Mouse (Mus musculus) brain, embryonic 18.5 days (tissue): ENCODE measurements around the gene Lrrc56.
"Not testable (repeated sequence)": the region's sequence is repeated elsewhere in the genome, so short reads cannot be mapped to it uniquely, and the experiment has no call there.

Experiments used
- DNase-seq: peaks from one replicate; pipeline ENCODE4 v3.0.0-alpha.2; 2012; ENCODE audit warnings: low read depth, low spot score

The Lrrc56 gene

GRCm38 (mm10) chr7:141216894-141217293 lies 22.9 kb downstream of the Lrrc56 start:
- DNase-seq, result no peak

GRCm38 (mm10) chr7:141217343-141218013 lies 23.5 kb downstream of the Lrrc56 start:
- DNase-seq, result no peak

GRCm38 (mm10) chr7:141218141-141218540 lies 24.2 kb downstream of the Lrrc56 start:
- no peak for DNase-seq

- DNase-seq, result no peak
Observed at GRCm38 (mm10) chr7:141218557-141219133, 24.7 kb downstream of the Lrrc56 start.

GRCm38 (mm10) chr7:141219558-141220099 lies 25.7 kb downstream of the Lrrc56 start:
- no peak for DNase-seq

- no peak for DNase-seq
Observed at GRCm38 (mm10) chr7:141220377-141220776, 26.4 kb downstream of the Lrrc56 start.

- peak; percentile 89 for DNase-seq
Observed at GRCm38 (mm10) chr7:141221249-141222125, 27.5 kb downstream of the Lrrc56 start.

- no peak for DNase-seq
Observed at GRCm38 (mm10) chr7:141222126-141222467, 28.1 kb downstream of the Lrrc56 start.

- no peak for DNase-seq
Observed at GRCm38 (mm10) chr7:141222696-141223215, 28.8 kb downstream of the Lrrc56 start.

GRCm38 (mm10) chr7:141226535-141226934 lies 32.6 kb downstream of the Lrrc56 start:
- no peak for DNase-seq

GRCm38 (mm10) chr7:141227796-141228195 lies 33.8 kb downstream of the Lrrc56 start:
- DNase-seq, result no peak

GRCm38 (mm10) chr7:141228279-141229067 lies 34.5 kb downstream of the Lrrc56 start, which contains the start of gene Phrf1:
Phrf1 (plus strand) TSS chr7:141228784.
- DNase-seq, result peak; percentile 75

- no peak for DNase-seq
Observed at GRCm38 (mm10) chr7:141229702-141230101, 35.7 kb downstream of the Lrrc56 start.

- no peak for DNase-seq
Observed at GRCm38 (mm10) chr7:141230570-141230969, 36.6 kb downstream of the Lrrc56 start.

GRCm38 (mm10) chr7:141231111-141231510 lies 37.2 kb downstream of the Lrrc56 start:
- no peak for DNase-seq

GRCm38 (mm10) chr7:141231551-141231950 lies 37.6 kb downstream of the Lrrc56 start:
- DNase-seq, result no peak

GRCm38 (mm10) chr7:141250486-141250885 lies 56.5 kb downstream of the Lrrc56 start:
- not testable (repeated sequence) for DNase-seq

GRCm38 (mm10) chr7:141256159-141256558 lies 62.2 kb downstream of the Lrrc56 start:
- DNase-seq, result no peak
